Mouse (Mus musculus) MEL (cell line): ENCODE results near the gene Trim2.

Experiments used
- CTCF ChIP-seq, 3 experiments: IDR thresholded peaks in 2 of 3; conservative IDR thresholded peaks in 1 of 3; 2 replicates each; pipeline ENCODE4 v1.5.1; 2011 to 2012; ENCODE audit warnings: low read length in 3 of 3, low read depth in 2 of 3, mild to moderate bottlenecking in 2 of 3, improper control_type of control experiment in 1 of 3, inconsistent platforms in 1 of 3, mixed read lengths in 1 of 3, moderate library complexity in 1 of 3; ENCODE audit not compliant: control insufficient read depth in 1 of 3, insufficient read depth in 1 of 3, poor library complexity in 1 of 3, severe bottlenecking in 1 of 3
- ELF1 ChIP-seq: IDR thresholded peaks from 2 replicates; pipeline ENCODE4 v1.6.1; 2014; ENCODE audit warnings: low read depth, mild to moderate bottlenecking, inconsistent platforms, low read length, improper control_type of control experiment, moderate library complexity
- HCFC1 ChIP-seq: IDR thresholded peaks from 2 replicates; pipeline ENCODE4 v1.6.1; 2012; ENCODE audit warnings: low read depth, mild to moderate bottlenecking, inconsistent platforms, low read length, improper control_type of control experiment, moderate library complexity
- MAFK ChIP-seq: IDR thresholded peaks from 2 replicates; pipeline ENCODE4 v1.6.1; 2011; ENCODE audit warnings: low read depth, mild to moderate bottlenecking, low read length, improper control_type of control experiment, borderline replicate concordance
- MAZ ChIP-seq: IDR thresholded peaks from 2 replicates; pipeline ENCODE4 v1.6.1; 2012; ENCODE audit warnings: low read depth, mild to moderate bottlenecking, inconsistent platforms, low read length, improper control_type of control experiment
- POLR2A ChIP-seq, 2 experiments: IDR thresholded peaks; 2 replicates each; pipeline ENCODE4 v1.6.1; 2011 to 2012; ENCODE audit warnings: low read length in 2 of 2, mild to moderate bottlenecking in 2 of 2, control low read depth in 1 of 2, improper control_type of control experiment in 1 of 2, low read depth in 1 of 2, moderate library complexity in 1 of 2; ENCODE audit not compliant: control insufficient read depth in 1 of 2, insufficient read depth in 1 of 2, poor library complexity in 1 of 2
- POLR2AphosphoS5 ChIP-seq: IDR thresholded peaks from 2 replicates; pipeline ENCODE4 v1.6.1; 2012; ENCODE audit warnings: low read depth, borderline replicate concordance, mild to moderate bottlenecking, inconsistent platforms, low read length, moderate library complexity, mixed read lengths
- USF1 ChIP-seq: IDR thresholded peaks from 2 replicates; pipeline ENCODE4 v1.6.1; 2014; ENCODE audit warnings: low read depth, mild to moderate bottlenecking, inconsistent platforms, low read length, improper control_type of control experiment, moderate library complexity
- ZNF384 ChIP-seq: IDR thresholded peaks from 2 replicates; pipeline ENCODE4 v1.6.1; 2012; ENCODE audit warnings: low read depth, mild to moderate bottlenecking, inconsistent platforms, low read length, improper control_type of control experiment

- TF ChIP-seq MAZ (no peak), CTCF (IDR thresholded peaks at IDR 0.05 in 2 of 3, conservative IDR thresholded peaks at IDR 0.05 in 1 of 3; ENCODE audit: control insufficient read depth in 1 of 3, insufficient read depth in 1 of 3, low read depth in 2 of 3, low read length in 3 of 3, poor library complexity in 1 of 3, severe bottlenecking in 1 of 3) (no peak), MAFK (no peak), ELF1 (no peak), ZNF384 (no peak), HCFC1 (no peak), USF1 (no peak), POLR2A (IDR thresholded peaks at IDR 0.05; ENCODE audit: control insufficient read depth in 1 of 2, insufficient read depth in 1 of 2, low read depth in 1 of 2, low read length in 2 of 2, poor library complexity in 1 of 2) (no peak), POLR2AphosphoS5 (no peak)
Observed at GRCm38 (mm10) chr3:84118718-84119117, 188.0 kb downstream of the Trim2 start.
